Mouse (Mus musculus): ENCODE measurements at regions not wholly inside any gene's neighbourhood (a gene's known extent, or its start where the extent isn't known, plus 50 kb on each side); places are given as distances from the start of the nearest gene placed in this dataset.

DNA sequence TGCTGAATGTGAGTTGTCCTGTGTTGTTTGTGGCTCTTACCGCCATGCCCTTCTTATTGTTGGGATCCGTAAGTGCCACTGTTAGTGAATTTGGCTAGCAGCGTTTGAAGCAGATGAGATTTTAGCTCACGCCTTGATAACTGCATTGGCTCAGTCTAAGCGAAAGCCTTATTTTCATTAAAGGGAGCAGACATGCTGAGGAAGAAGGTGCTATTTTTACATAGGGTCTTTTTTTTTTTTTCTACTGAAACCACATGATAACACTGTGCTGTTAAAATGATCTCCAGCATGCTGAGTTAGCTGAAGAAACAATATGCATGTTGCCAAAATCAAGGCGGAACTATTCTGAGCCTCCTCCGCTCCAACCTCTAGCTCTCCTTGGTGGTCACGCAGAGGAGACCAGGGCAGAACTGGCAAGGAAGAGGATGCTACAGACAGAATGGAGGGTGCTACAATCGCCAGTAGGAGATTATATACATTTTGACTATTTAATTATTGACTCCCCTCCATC, 111.2 kb upstream of the Jade1 start:
- H3K9ac ChIP-seq, result no peak overlapping the region
- H3K4me3 ChIP-seq (replicated peaks), result no peak overlapping the region
- H3K27me3 ChIP-seq, result no peaks in the 10 kb centered on the region
- no peaks in the 10 kb centered on the region for H3K4me1 ChIP-seq (replicated peaks)
- no peaks in the 10 kb centered on the region for H3K36me3 ChIP-seq (replicated peaks)
- H3K4me2 ChIP-seq, result no peak overlapping the region
- WGBS (ENCODE audit: insufficient replicate concordance), result 74% methylated on average over 9 of the region's 9 CpGs
- ATAC-seq (ENCODE audit: insufficient read depth), result no peak
- no peak overlapping the region for H3K27ac ChIP-seq (replicated peaks)
- no peaks in the 10 kb centered on the region for H3K9me3 ChIP-seq (replicated peaks)

DNA sequence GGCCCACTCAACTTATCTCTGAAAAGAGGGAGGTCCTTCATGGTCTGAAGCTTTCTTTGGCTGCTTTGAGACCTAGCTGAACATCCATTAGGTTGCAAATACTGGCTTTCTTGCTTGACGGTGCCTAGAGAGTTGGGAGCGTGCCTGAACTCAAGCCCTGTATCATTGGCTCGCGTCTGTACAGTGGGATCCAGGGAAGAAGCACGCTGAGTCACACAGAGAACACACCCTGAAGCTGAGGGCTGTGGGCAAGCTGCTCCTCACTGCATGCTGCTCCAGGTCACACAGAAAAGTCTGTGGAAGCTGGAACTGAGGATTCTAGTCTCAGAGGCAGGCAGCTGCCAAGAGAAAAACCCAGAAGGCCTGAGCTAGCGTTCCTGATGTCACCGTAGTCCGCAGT, 119.3 kb upstream of the Jade1 start:
- Histone ChIP-seq H3K4me2 (no peak overlapping the region), H3K9ac (no peak overlapping the region), H3K9me3 (replicated peaks) (no peaks in the 10 kb centered on the region), H3K4me1 (replicated peaks) (no peaks in the 10 kb centered on the region), H3K27ac (replicated peaks) (no peak overlapping the region), H3K27me3 (no peaks in the 10 kb centered on the region), H3K4me3 (replicated peaks) (no peak overlapping the region), H3K36me3 (replicated peaks) (no peaks in the 10 kb centered on the region)
- 80% methylated on average over 8 of the region's 8 CpGs for WGBS (ENCODE audit: insufficient replicate concordance)
- no peak for ATAC-seq (ENCODE audit: insufficient read depth)

DNA sequence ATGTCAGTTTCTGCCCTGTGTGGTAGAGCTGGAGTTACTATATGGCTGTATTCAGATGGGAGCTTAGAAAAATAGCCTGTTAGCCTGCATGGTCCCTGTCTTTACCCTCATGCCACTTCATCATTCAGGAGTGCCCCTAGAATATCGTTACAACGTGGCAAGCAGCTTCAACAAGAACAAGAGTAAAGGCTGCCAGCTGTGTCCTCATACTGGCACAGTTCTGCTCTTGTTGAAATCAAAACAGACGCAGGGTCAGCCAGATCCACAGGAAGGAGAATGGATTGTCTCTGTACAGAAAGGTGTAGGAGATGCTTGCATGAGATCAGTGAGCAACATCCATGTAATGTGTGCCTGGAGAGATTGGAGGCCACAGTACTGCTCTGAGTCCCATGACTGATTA, 122.4 kb upstream of the Jade1 start:
- H3K9me3 ChIP-seq (replicated peaks), result no peaks in the 10 kb centered on the region
- H3K4me2 ChIP-seq, result no peak overlapping the region
- no peaks in the 10 kb centered on the region for H3K4me1 ChIP-seq (replicated peaks)
- no peak overlapping the region for H3K9ac ChIP-seq
- no peak overlapping the region for H3K27ac ChIP-seq (replicated peaks)
- no peak overlapping the region for H3K4me3 ChIP-seq (replicated peaks)
- ATAC-seq (ENCODE audit: insufficient read depth), result no peak
- no peaks in the 10 kb centered on the region for H3K27me3 ChIP-seq
- 55% methylated on average over 3 of the region's 3 CpGs for WGBS (ENCODE audit: insufficient replicate concordance)
- no peaks in the 10 kb centered on the region for H3K36me3 ChIP-seq (replicated peaks)

DNA sequence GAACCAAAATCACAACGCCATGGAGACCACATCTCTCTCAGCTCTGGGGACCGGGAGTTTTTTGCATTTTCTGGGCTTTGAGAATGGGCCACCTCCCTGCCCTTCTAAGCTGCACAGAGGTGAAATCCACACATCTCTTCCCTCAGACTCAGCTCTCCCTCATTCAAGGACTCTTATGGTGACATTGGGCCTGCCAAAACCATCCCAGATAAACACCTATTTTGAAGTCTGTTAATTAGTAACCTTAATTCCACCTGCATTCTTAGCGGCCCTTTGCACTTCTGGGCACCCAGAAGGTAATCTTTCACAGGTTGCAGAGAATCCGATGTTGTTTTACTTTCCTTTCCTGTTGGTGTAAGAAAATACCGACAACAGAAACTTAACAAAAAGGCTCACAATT, 123.2 kb upstream of the Jade1 start:
- H3K4me3 ChIP-seq (replicated peaks), result no peak overlapping the region
- H3K36me3 ChIP-seq (replicated peaks), result no peaks in the 10 kb centered on the region
- H3K4me1 ChIP-seq (replicated peaks), result no peaks in the 10 kb centered on the region
- no peak overlapping the region for H3K27ac ChIP-seq (replicated peaks)
- H3K27me3 ChIP-seq, result no peaks in the 10 kb centered on the region
- H3K4me2 ChIP-seq, result no peak overlapping the region
- H3K9ac ChIP-seq, result no peak overlapping the region
- 55% methylated on average over 5 of the region's 5 CpGs for WGBS (ENCODE audit: insufficient replicate concordance)
- no peak for ATAC-seq (ENCODE audit: insufficient read depth)
- no peaks in the 10 kb centered on the region for H3K9me3 ChIP-seq (replicated peaks)

DNA sequence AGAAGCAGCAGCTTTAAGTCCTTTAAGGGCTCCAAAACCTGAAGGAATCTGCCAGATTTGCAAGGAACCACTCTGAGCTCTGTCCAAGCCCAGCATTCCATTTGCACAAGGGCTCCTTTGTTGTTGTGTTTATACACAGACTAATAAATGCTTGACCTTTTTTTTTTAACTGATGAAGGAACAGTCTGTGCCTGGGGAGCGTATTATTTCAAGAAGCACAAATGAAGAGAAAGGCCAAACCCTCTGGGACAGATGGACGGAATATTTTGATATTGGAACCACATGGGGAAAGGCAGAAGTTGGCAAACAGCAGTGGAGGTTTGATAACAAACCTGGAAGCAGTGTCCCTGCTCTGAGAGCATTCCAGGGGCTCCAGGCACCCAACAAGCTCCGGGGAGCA, 125.3 kb upstream of the Jade1 start:
- ATAC-seq (ENCODE audit: insufficient read depth), result no peak
- WGBS (ENCODE audit: insufficient replicate concordance), result 44% methylated on average over 3 of the region's 3 CpGs
- no peak overlapping the region for H3K4me2 ChIP-seq

DNA sequence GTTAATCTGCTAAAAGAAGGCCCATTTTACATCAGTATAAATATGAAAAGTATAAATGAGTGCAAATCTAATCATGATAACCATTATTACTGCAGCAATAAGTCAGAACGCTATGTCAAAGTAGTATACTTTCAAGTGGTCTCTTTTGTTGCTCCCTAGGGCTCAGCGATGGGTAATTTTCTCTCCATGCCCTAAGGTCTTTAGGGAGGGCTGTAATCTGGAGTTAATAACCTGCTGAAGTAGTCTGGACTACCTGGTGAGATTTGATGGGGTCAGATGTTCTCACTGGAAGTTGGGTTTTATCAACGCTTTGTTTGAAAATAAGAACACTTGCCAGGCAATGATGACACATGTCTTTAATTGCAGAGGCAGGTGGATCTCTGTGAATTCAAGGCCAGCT, 128.6 kb upstream of the Jade1 start:
- H3K27me3 ChIP-seq, result no peaks in the 10 kb centered on the region
- H3K9ac ChIP-seq, result no peak overlapping the region
- no peaks in the 10 kb centered on the region for H3K9me3 ChIP-seq (replicated peaks)
- ATAC-seq (ENCODE audit: insufficient read depth), result no peak
- no peaks in the 10 kb centered on the region for H3K4me1 ChIP-seq (replicated peaks)
- WGBS (ENCODE audit: insufficient replicate concordance), result 67% methylated on average over 3 of the region's 3 CpGs
- no peaks in the 10 kb centered on the region for H3K36me3 ChIP-seq (replicated peaks)
- H3K4me3 ChIP-seq (replicated peaks), result no peak overlapping the region
- H3K27ac ChIP-seq (replicated peaks), result no peak overlapping the region
- H3K4me2 ChIP-seq, result no peak overlapping the region

More for the DNA sequence above, 125.3 kb upstream of the Jade1 start:
- H3K9ac ChIP-seq, result no peak overlapping the region
- no peak overlapping the region for H3K27ac ChIP-seq (replicated peaks)
- H3K27me3 ChIP-seq, result no peaks in the 10 kb centered on the region
- H3K4me1 ChIP-seq (replicated peaks), result no peaks in the 10 kb centered on the region
- H3K9me3 ChIP-seq (replicated peaks), result no peaks in the 10 kb centered on the region
- no peaks in the 10 kb centered on the region for H3K36me3 ChIP-seq (replicated peaks)
- no peak overlapping the region for H3K4me3 ChIP-seq (replicated peaks)

DNA sequence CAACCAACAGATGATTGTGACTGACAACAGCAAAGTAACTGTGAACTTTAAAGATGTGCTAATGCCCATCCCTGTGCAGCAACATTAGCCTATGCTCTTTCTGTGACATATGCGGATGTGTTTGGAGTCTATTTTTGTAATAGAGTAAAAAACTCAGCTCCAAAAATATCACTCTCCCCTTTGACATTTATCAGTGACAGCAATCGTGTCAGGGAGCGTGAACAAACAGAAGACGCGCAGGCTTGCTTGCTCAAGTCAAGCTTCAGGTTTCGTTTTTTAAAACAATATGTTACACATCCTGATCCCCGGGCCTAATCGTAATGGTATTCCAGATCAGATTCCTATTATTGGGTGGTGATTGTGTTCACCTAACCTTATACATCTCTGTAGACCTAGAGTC, 129.7 kb upstream of the Jade1 start:
- Histone ChIP-seq H3K4me3 (replicated peaks) (no peak overlapping the region), H3K4me2 (no peak overlapping the region), H3K9me3 (replicated peaks) (no peaks in the 10 kb centered on the region), H3K27me3 (no peaks in the 10 kb centered on the region), H3K36me3 (replicated peaks) (no peaks in the 10 kb centered on the region), H3K27ac (replicated peaks) (no peak overlapping the region), H3K4me1 (replicated peaks) (no peaks in the 10 kb centered on the region), H3K9ac (no peak overlapping the region)
- WGBS (ENCODE audit: insufficient replicate concordance), result 69% methylated on average over 8 of the region's 8 CpGs
- ATAC-seq (ENCODE audit: insufficient read depth), result no peak

DNA sequence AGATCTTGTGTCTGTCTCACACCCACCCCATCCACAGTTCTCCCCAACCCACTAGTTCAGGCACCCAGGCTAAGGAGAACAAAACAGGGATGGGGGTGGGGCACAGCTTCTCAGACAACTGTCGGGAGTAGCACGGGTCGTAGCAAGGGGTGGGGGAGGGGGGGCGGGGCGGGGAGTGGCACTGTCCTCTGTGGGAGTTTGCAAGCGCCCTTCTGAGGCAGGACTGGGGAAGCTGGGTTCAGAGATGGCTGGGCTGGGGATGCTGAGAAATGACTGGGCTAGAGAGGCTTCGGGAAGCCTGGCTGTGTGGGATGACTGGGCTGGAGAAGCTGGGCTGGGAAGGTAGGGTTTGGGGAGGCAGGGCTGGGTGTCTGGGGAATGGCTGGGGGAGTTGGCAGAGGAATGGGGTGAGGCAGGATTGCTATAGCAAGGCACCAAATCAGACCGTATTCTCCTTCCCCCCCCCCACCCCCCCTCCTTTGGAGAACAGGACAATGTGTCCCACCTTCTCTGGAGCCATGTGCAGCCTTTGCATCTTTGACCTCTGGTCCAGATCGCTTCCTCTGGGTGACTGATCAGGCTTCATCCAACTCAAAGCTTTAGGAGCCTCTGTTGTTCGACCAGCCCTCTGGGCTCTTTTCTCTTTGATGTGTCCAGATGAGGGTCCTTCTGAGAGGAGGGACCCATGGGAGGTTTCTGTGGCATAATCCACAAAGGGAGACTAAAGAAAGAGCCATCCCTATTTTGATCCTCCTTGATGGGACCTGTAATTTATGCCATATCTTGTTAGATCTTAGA, 131.2 kb upstream of the Jade1 start:
- ATAC-seq (ENCODE audit: insufficient read depth), result no peak
- Histone ChIP-seq H3K4me2 (no peak overlapping the region), H3K4me1 (replicated peaks) (no peaks in the 10 kb centered on the region), H3K9me3 (replicated peaks) (no peaks in the 10 kb centered on the region), H3K27me3 (no peaks in the 10 kb centered on the region), H3K36me3 (replicated peaks) (no peaks in the 10 kb centered on the region), H3K9ac (no peak overlapping the region), H3K4me3 (replicated peaks) (no peak overlapping the region), H3K27ac (replicated peaks) (no peak overlapping the region)
- 15% methylated on average over 10 of the region's 10 CpGs for WGBS (ENCODE audit: insufficient replicate concordance)

DNA sequence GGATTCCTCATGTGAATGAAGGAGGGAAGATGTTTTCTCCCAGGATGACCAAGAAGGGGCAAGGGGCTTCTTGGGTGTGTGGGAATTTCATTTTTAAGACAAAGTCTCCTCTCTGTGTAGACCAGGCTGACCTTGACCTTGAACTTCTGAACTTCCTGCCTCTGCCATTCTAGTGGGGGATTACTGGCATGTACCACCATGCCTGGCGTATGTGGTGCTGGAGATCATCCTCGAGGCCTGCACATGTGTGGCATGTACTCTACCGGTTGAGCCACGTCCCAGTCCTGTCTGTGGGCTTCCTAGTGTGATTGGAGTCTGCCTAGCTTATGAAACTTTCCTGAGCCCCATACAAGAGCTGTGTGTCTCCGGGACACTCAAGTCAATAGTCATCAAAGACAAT, 131.9 kb upstream of the Jade1 start:
- H3K36me3 ChIP-seq (replicated peaks), result no peaks in the 10 kb centered on the region
- no peaks in the 10 kb centered on the region for H3K27me3 ChIP-seq
- H3K4me1 ChIP-seq (replicated peaks), result no peaks in the 10 kb centered on the region
- H3K4me3 ChIP-seq (replicated peaks), result no peak overlapping the region
- H3K9me3 ChIP-seq (replicated peaks), result no peaks in the 10 kb centered on the region
- H3K27ac ChIP-seq (replicated peaks), result no peak overlapping the region
- no peak for ATAC-seq (ENCODE audit: insufficient read depth)
- H3K9ac ChIP-seq, result no peak overlapping the region
- WGBS (ENCODE audit: insufficient replicate concordance), result 49% methylated on average over 5 of the region's 5 CpGs
- H3K4me2 ChIP-seq, result no peak overlapping the region

DNA sequence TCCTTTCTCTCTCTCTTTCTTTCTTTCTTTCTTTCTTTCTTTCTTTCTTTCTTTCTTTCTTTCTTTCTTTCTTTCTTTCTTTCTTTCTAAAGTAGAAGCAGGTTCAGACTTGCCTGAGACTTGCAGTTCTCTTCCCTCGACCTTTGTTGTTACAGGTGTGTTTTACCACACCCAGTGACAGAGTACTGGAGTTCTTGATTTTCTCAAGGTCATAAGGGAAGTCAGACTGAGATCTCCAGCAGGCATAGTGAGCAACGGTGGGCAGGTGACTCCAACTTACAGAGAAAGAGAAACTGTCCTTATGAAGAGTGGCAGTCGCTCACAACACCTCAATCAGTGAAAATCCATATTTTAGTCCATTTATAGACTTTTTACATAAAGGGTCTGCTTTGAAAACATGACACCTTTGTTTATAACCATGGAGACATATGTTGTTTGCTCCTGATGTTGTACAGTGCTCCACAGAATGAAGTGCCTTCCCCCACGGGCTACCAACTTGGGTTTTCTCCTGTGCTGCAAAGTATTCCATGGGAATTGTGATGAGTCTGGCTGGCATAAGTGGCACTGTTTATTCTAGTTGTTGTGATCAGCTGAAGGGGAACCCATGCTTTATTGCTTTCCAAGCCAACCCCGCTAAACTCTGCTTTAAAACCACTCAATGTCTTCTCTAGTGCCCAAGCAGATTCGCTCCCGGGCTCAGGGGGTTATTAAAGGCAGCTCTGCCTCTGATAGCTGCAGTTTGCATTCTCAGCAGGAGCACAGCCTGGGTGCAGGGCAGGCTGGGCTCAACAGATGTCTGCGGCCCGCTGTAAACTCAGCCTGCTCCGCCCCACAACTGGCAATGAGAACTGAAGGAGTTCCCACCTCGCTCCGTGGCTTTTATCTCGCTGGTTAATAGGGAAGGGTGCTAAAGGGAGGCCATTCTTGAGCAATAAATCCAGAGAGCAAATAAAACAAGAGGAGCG, 132.6 kb upstream of the Jade1 start:
- Histone ChIP-seq H3K9ac (no peak overlapping the region), H3K27ac (replicated peaks) (no peak overlapping the region)
- ATAC-seq (ENCODE audit: insufficient read depth), result no peak

DNA sequence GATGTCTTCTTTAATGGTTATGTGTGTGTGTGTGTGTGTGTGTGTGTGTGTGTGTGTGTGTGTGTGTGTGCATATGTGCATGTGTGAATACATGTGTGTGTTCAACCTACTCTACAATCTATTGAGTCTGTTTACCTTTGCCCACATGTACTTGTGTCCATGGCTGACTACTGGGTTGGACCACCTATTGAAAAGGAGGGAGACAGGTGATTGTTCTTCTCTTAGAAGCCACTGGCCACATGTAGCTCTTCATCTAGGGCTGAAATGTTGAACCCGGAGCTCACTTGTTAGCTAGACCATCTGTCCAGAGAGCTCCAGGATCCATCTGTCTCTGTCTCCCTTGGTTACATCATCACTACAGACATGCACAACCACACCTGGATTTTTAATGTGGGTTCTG, 141.8 kb upstream of the Jade1 start:
- Histone ChIP-seq H3K27ac (replicated peaks) (no peak overlapping the region), H3K27me3 (no peaks in the 10 kb centered on the region), H3K4me3 (replicated peaks) (no peak overlapping the region), H3K36me3 (replicated peaks) (no peaks in the 10 kb centered on the region), H3K4me1 (replicated peaks) (0 out of 2 replicates have a peak, but pooled peaks cover under 1% of the 10 kb centered on the region), H3K9ac (no peak overlapping the region), H3K9me3 (replicated peaks) (no peaks in the 10 kb centered on the region), H3K4me2 (no peak overlapping the region)
- no peak for ATAC-seq (ENCODE audit: insufficient read depth)
- 68% methylated on average over 1 of the region's 1 CpGs for WGBS (ENCODE audit: insufficient replicate concordance)

More for the DNA sequence above, 132.6 kb upstream of the Jade1 start:
- WGBS (ENCODE audit: insufficient replicate concordance), result 30% methylated on average over 14 of the region's 14 CpGs
- no peaks in the 10 kb centered on the region for H3K9me3 ChIP-seq (replicated peaks)
- no peak overlapping the region for H3K4me2 ChIP-seq
- no peaks in the 10 kb centered on the region for H3K4me1 ChIP-seq (replicated peaks)
- no peak overlapping the region for H3K4me3 ChIP-seq (replicated peaks)
- H3K27me3 ChIP-seq, result no peaks in the 10 kb centered on the region
- H3K36me3 ChIP-seq (replicated peaks), result no peaks in the 10 kb centered on the region

All from liver, embryonic 15.5 days (tissue).